Mouse (Mus musculus): ENCODE results near the gene Scamp3.

Scamp3 gene

DNA sequence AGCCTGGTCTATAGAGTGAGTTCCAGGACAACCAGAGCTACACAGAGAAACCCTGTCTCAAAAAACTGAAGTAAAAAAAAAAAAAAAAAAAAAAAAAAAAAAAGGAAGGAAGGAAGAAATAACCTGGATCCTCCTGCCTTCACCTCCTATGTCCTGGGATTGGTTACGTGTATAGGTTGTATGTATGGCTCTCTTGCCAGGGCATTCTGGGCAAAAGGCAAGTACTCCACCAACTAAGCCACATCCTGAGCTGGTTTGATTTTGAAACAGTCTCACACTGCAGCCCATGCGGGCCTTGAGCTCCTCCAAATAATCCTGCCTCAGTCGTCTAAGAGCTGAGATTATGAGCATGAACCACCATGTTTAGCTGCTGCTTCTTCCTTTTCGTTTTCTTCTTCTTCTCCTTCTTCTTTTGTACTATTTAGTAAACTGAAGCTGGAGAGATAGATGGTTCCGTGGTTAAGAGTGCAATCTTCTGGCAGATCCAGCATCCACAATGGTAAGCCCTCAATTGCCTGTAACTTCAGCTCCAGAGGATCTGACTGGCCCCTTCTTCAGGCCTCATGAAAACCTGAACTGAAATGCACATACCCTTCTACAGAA is 13.5 kb upstream of the Scamp3 start:
- no peak for DNase-seq (ENCODE audit: extremely low spot score)

DNA sequence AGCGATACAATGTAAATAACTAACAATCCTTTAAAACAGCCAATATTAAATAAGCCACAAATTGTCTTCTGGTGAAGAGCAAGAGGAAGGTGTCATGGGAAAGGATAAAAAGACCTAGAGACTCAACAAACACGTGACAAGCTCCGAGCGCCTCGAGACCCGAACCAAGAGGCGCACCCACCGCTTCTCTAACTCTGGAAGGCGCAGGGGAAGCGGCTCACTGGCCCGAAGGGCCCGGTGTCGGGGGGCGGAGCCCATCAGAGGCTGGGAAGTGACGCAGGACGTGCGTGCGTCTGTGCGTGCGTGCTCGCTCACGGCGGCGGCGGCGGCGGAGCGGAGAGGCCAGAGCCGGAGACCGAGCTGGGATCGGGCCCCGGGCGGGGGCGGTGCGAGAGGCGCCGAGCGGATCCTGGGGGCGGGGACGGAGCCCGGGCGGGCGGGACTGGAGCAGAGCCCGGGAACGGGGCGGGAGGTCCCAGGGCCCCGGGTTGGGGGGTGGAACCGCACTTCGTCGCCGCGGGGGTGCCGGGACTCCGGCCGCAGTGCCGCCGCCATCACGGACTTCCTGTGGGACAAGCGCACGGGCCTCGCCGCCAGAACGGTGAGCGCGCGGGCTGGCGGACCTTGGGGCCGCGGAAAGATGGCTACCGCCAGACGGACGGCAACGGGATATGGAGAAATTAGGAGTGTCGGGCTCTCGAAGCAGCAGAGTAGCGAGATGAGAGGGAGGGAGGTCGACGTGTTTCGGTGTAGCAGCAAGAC is 12.6 kb upstream of the Scamp3 start, which contains the start of gene Clk2:
Clk2 (plus strand) TSS at position 290 of the 762 bp plus-strand sequence.
- DNase-seq (ENCODE audit: extremely low spot score) = peak; percentile 95

DNA sequence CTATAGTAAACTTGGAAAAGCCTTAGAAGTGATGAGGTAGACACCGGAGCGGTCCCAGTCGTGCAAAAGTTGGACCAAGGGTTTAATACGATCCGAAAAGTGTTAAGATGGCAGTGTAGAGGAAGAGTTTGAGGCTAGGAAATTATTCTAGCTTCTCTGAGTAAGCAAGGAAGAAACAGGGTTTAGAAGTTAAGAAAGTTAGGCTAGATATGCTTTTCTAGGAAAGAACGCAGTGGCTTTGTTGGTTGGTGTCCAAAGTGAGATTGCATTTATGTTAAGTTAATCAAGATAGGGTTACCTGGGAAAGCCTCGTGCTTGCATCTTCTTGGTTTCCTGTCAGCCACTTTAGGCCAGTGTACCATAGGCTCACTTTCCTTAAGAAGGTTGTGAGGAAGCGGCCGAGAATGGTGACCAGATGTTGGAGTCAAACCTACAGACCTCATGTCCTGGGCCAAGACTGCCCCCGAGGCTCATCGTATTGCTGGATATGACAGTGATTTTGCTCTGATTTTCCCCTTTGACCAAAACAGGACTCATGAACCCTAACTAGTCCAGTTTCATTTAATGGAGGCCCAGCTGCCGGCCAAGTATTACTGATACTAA is 11.9 kb upstream of the Scamp3 start:
- no peak for DNase-seq (ENCODE audit: extremely low spot score)

DNA sequence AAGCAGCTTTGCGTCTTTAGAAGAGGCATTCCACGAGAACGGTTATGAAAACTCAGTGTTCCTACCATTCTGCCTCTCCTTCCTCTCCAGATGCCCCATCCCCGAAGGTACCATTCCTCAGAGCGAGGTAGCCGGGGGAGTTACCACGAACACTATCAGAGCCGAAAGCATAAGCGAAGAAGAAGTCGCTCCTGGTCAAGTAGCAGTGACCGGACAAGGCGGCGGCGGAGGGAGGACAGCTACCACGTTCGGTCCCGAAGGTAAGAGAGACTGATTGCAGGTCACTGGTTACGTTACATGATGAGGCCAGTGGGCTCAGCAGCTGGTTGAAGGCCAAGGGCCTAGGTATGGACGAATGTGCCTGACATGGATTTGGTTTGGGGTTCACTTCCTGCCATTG is 10.3 kb upstream of the Scamp3 start:
- no peak for DNase-seq (ENCODE audit: extremely low spot score)

DNA sequence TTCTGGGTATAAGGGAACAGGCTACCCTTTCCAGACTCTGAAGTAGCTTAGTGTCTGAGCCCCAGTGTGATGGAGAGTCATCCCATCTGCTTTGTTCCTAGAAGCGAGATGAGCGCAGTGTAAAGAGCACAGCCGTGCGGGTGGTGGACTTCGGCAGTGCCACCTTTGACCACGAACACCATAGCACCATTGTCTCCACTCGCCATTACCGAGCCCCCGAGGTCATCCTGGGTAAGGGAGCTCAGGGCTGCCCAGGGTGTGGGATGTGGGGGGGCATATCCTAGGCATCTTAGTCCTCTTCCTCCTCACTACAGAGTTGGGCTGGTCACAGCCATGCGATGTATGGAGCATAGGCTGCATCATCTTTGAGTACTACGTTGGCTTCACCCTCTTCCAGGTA is 2.4 kb upstream of the Scamp3 start:
- DNase-seq (ENCODE audit: extremely low spot score) = no peak

DNA sequence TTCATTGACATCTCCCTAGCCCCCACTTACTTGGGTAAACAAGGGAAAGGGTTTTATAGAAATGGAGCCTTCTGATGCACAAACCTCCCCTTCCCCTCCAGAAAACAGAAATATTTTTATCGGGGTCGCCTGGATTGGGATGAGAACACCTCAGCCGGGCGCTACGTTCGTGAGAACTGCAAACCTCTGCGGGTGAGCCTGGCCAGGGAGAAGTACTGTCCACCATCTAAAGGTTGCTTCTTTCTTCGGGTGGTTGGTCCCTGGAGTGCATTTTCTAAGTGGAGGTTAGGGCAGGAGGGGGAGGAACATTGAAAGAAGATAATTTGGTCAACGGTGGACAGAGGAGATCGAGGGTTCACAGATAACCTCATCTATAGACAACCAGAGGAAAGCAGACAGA is 1.7 kb upstream of the Scamp3 start:
- no peak for DNase-seq (ENCODE audit: extremely low spot score)

DNA sequence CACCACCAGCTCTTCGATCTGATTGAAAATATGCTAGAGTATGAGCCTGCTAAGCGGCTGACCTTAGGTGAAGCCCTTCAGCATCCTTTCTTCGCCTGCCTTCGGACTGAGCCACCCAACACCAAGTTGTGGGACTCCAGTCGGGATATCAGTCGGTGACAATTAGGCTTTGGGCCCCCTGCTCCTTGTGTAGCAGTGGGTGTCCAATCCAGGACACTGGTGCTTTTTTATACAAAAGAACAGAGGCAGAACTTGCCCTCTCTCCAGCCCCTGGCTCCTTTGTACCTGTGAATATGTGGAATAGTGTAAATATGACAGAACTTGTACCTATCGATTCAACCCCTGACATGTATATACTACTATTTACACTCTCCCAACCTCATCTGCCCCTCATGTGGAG is 852 bp upstream of the Scamp3 start:
- no peak for DNase-seq (ENCODE audit: extremely low spot score)

DNA sequence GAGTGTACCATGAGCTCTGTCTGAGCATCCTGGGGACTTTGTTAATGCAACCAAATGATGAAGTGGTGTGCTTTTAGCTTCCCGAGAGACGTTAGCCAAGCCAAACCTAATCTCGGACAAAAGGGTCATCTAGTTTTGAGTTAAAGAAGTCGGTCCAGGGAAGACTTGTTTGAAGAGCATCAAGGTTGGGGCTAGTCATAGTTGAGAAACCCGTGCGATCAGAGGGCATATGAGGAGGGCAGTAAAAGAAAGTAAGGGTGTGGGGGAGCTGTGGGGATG is 773 bp downstream of the Scamp3 start:
- DNase-seq (ENCODE audit: extremely low spot score) = no peak

DNA sequence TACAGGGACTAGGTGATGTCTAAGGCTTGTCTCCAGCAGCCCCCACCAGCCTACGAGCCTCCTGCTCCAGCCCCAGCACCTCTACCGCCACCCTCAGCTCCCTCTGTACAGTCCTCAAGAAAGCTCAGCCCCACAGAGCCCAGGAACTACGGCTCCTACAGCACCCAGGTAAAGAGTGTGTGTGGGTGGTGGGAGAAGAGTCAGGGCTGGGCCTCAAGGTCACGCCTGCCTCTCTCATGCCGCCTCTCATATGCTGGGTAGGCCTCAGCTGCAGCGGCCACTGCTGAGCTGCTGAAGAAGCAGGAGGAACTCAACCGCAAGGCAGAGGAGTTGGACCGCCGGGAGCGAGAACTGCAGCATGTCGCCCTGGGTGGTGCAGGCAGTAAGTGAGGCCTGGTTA is 1.8 kb downstream of the Scamp3 start:
- DNase-seq (ENCODE audit: extremely low spot score) = no peak

DNA sequence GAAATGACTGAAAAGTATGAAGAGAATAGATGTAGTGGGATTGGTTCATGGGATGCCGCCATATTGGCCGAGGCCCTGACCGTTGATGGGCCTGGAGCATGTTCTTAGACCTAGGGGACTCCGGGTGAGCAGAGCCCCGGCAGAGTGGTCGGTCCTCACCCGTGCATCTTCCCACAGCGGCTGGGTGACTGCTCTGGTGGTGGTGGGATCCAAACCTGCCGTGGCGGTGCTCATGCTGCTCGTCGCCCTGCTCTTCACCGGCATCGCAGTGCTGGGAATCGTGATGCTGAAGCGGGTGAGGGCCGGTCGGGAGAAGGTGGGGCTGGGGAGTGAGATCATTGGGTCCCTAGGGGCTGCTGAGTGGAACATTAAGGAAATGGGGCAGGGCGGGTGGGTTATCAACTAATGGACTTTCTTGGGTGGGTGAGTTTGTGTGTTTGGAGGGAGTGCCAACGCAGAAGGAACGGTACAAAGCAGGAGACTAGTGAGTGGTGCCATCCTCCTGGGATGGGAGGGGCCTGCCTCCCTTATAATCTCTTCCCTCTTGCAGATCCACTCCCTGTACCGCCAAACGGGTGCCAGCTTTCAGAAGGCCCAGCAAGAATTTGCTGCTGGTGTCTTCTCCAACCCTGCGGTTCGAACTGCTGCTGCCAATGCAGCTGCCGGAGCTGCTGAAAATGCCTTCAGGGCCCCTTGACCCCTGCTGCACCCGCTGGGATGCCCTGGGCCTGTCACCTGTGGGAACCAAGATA is 4.7 kb downstream of the Scamp3 start:
- DNase-seq (ENCODE audit: extremely low spot score) = no peak

DNA sequence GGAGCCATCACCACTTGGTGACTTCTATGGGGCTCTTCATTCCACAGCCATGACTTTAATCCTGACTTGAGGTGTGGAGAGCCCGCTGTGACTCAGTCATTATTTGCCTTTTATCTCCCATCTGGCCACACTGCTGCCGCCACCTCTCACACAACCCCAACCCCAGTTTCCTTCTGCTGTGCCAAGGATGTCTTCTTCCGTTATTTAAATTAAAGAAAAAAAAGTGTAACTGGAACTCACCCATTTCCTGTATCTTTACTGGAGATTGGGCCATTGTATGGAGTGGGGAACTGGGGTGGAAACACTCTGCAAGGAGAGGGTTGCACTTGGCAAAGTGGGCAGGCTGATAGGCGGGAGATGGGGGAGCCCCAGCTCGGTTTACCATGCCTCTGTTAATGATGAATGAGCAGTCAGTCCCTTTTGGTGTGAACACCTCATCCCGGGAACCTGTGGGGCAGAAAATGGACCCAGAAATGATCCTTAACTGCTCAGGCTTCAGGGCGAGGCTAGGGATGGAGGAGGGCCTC is 5.3 kb downstream of the Scamp3 start:
- DNase-seq (ENCODE audit: extremely low spot score) = no peak

DNA sequence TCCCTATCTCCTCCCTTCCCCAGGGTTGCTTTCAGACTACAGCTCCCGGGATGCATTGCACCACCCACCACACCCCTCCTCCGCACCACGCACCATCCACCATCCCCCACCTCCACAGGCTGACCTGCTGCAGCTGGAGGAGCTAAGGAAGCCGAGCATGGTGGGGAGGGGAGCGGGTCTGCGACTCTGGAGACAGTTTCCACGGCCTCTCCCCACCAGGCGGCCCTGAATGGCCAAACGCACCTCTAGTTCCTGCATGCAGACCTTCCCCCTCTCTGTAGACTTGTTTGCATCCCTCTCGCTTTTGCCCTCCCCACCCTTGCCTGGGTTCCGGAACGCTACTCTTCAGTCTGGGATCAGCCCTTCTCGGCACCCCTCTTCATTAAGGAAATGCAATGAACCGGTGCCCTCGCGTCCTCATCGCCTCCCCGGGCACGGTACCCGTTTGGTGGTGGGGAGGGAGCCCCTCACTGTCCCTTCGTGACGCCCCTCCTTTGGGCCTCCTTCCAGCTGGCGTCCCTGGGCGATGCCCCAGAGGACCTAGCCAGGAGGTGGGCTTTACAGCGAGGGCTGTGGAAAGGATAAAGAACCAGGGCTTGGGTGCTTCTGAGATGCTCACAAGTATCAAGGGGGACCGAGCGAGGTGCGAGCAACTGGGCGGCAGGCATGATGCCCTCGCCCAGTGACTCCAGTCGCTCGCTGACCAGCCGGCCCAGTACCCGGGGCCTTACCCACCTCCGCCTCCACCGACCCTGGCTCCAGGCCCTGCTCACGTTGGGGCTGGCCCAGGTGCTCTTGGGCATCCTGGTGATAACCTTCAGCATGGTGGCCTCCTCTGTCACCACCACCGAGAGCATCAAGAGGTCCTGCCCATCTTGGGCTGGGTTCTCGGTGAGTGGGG is 6.0 kb downstream of the Scamp3 start, which contains the start of gene Fam189b:
Fam189b (plus strand) TSS at position 86 of the 901 bp plus-strand sequence.
- peak; percentile 93 for DNase-seq (ENCODE audit: extremely low spot score)

DNA sequence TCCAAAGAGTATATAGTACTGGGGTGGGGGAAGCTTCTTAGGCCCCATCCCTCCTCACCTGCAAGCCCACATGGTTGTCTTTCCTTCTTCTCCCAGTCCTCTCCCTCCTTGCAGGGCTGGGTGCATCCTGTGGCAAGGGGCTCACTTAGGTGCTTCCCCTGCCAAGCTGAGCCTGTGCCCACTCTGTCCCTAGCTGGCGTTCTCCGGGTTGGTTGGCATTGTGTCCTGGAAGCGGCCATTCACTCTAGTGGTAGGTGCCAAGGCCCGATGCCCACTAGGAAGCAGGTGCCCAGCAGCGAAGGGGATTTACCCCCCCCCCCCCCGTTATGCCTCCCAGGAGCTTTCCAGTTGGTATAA is 6.7 kb downstream of the Scamp3 start:
- no peak for DNase-seq (ENCODE audit: extremely low spot score)

DNA sequence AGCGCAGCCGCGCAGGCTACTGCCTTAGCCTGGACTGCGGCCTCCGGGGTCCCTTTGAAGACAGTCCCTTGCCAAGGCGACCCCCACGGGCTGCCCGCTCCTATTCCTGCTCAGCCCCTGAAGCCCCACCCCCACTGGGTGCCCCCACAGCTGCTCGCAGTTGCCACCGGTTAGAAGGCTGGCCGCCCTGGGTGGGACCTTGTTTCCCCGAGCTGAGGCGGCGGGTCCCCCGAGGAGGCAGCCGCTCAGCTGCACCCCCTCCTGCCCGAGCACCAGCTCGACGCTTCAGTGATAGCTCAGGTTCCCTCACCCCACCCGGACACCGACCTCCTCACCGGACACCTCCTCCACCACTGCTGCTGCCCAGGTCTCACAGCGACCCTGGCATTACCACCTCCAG is 9.9 kb downstream of the Scamp3 start:
- DNase-seq (ENCODE audit: extremely low spot score) = no peak

DNA sequence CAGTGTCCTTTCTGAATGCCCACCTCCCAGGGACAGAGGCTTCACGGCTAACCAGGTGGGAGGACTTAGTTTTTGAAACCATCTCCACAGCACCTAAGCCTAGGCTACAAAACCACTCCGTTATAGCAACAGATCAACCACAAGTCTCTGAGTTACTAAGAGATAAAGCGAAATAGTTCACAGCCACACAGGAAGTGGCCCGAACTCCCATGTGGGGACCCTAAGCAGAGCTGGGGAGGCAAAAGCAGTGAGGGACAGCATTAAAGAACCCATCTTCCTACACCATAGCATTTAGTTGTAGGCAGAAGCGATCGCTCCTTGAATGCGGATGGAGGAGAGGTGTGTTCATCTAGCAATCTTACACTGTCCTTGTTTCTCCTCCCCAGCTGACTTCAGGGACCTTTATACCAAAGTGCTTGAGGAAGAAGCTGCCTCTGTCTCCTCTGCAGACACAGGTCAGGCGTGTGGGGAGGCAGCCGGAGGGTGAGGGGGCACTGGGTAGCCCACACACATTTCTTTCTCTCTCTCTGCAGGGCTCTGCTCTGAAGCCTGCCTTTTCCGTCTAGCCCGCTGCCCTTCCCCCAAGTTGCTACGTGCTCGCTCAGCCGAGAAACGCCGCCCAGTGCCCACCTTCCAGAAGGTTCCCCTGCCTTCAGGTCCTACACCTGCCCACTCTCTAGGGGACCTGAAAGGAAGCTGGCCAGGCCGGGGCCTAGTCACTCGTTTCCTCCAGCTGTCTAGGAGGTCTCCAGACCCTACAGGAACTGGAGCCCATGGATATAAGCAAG is 10.6 kb downstream of the Scamp3 start:
- DNase-seq (ENCODE audit: extremely low spot score) = no peak

DNA sequence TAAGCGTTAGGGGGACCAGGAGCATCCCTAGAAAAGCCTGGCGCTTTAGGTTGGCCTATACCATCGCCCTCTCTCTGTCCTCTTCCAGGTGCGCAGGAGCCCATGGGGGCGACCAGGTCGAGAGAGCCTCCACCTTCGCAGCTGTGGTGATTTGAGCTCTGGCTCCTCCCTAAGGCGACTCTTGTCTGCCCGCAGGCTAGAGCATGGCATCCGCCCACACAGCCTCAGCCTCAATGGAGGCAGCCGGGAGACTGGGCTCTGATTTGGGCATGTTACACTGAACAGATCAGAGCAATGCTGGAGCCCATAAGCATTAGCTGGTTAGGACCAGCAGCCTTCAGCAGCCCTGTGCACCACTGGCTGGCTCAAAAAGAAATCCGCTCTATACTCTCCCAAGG is 11.2 kb downstream of the Scamp3 start:
- DNase-seq (ENCODE audit: extremely low spot score) = no peak

DNA sequence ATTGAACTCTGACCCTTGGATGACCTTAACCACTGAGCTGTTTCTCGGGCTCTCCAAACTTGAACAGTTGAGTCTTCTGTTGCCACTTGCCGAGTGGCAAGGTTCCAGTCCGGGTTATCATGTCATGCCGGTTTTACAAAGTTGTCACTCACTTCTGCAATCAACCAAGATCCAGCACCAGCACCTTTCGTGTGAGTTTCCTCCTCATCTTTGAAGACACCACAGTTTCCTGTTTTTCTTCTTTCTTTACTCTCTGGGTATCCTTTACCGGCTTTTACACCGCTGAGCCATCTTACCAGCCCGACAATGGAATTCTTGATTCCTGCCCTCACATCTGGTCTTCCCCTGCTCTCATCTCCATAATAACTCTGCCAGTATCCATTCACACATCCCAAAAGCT is 13.2 kb downstream of the Scamp3 start:
- no peak for DNase-seq (ENCODE audit: extremely low spot score)

DNA sequence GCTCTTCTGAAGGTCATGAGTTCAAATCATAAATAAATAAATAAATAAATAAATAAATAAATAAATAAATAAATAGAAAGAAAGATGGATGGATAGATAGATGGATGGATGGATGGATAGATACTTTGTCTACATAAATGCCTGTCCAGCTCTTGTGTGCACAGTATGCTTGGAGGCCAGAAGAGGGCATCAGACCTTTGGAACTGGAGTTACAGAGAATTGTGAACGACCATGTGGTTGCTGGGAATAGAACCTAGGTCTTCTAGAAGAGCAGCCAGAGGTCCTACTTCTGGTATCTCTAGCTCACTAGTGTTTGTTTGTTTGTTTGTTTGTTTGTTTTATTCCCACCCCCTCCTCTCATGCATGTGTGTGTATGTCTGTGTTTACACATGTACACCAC is 16.1 kb downstream of the Scamp3 start:
- no peak for DNase-seq (ENCODE audit: extremely low spot score)

DNA sequence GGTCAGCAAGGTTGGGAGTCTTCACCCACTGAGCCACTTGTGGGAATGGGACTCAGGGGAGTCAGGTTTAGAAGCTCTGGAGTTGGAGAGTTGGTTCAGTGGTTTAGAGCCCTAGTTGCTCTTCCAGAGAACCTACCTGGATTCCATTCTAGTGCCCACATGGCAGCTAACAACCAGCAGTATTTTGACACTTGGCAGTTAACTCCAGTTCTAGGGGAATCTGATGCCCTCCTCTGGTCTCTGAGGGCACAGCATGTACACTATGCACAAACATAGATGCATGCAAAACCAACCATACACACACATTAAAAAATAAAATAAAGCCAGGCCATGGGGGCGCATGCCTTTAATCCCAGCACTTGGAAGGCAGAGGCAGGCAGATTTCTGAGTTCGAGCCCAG is 16.6 kb downstream of the Scamp3 start:
- no peak for DNase-seq (ENCODE audit: extremely low spot score)

DNA sequence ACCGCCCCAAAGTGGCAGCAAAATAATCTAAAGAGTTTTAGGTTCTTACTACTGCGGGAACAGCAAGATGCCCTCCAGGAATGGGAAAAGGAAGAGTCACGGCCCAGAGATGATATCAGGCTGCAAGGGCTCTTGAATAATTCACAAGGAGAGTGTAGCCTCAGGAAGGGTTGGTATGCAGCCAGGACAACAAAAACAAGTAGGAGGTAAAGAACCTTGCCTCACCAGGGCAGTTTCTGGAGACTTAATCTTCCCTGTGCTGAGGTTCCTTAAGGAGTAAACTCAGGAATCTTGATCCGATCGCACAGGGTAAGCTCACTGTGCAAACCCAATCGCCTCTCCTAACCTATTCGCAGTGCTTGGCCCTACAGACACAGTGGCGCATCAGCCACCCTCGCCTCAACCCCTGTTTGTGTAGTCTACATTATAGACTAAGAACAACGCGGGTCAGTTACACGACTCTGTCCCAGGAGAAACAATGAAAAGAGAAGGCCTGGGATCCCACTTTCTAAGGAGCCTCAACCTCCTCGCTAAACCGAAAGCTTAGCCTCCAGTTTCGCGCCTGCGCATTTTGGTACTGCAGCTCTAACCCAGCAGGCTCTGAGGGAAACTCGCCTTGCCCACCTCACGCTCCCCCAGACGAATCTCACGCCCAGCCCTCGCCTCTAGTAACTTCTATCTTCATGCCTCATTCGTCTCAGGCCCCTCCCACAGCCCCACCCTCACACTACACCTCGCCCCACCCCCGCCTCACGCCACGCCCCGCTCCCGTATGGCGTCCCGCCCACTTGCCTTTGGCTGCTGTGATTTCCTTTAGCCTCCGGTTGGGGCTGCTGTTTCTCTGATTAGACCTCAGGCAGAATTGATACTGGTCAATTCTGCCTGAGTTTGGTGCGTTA is 19.0 kb downstream of the Scamp3 start:
- DNase-seq (ENCODE audit: extremely low spot score) = peak; percentile 97
